Mouse (Mus musculus) layer of hippocampus, adult 11-12 months (tissue): ENCODE data around the gene Cebpg.

Experiments
- DNase-seq: peaks from one replicate; pipeline ENCODE4 v3.0.0; 2022; ENCODE audit warnings: low spot score

Gene Cebpg

DNA sequence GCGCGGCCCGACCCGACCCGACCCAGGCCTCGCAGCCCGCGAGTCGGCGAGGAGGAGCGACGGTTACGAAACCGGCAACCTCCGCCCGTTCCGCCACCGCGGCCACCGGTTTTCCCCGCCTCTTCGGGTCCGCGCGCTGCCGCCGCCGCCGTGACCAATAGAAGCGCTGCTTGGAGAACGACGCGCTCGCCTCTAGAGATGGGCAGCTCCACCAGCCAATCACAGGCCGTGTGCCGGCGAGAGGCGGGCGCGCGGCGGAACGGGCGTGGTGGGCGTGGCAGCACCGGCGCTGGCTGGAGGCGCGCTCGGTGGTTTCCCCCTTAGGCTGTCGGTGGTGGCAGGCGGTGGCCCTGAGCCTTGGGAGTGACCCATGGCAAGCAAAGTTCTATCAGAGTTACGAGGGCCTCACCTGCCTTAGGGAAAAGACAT lies at the start of gene Cebpg:
Gene Cebpg, minus strand, starts transcription at position 138 of the 429 bp plus-strand sequence.
- DNase-seq, result peak; percentile 98

DNA sequence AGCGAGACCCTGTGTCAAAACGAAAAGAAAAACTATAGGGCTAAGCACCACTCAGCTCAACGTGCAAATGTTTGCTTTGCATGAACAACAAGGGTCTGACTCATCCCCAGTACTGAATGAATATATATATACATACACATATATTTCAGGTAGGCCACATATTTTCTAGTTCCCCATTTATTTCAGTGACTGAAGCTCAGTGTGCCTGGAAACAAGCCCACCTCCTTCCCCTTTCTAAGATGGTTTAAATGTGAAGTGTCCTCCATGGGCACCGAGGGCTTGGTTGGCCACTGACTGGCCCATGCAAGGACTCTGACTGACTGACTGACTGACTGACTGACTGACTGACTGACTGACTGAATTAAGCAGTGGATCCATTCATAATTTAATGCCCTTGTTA lies 43.2 kb upstream of the Cebpg start:
- no peak for DNase-seq

DNA sequence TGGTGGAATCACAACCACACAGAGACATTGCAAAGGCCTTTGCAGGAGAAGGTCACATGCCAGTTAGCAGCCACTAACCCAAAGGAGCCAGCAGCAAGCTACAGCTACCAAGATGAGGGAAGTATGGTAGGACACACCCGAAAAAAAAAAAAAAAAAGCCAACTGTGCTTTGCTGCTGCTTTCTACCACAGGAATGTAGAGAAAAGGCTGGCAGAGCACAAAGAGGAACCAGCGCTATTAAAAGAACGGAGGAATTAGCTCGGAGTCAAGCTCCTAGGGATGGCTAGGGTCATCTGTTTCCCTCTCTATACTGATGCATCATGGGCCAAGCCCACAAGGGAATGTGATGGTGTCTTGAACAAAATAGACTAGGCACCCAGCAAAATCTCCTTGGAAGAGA lies 42.4 kb upstream of the Cebpg start:
- DNase-seq, result no peak

DNA sequence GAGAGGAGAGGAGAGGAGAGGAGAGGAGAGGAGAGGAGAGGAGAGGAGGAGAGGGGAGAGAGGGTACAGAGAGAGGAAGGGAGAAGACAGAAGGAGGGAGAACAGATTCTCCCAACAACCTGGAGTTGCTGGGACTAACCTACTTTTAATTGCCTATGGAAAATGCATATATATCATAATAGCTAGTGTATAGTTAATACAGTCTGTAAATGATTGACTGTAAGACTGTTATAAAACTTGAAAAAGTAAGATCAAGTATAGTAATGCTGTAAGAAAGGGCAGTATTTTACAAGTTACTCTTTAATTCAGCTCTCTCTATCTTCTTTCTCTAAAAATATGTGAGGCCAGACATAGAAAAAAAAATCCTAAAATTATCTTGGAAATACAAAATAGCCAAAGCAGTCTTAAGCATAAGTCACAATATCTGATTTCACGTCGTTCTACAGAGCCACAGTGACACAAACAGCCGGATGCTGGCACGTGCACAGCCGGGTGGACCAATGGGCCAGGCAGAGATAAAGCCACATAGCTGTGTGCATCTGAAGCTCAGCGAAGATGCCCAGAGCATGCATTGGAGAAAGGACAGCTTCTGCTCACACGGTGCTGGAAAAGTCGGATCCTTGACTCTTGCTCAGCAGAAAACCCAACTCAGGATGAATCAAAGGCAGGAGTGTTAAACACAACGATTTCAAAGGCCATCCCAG lies 38.8 kb upstream of the Cebpg start:
- no peak for DNase-seq

DNA sequence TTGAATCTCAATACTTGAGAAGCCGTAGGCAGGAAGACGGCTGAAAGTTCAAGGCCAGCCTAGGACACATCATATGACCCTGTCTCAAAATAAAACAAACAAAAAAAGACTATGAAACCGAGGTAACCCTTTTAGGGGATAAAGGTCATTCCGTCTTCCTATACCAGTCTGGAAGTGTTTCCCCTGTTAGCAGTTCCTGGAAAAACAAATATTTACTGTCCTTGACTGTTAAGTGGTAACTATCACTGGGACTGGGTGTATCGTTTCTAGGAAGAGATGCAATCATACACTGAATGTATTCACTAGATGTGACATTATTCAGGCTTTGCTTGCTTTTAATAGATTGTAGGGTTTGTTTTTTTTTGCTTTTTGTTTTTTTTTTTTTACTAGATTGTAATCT lies 34.2 kb upstream of the Cebpg start:
- DNase-seq, result no peak

DNA sequence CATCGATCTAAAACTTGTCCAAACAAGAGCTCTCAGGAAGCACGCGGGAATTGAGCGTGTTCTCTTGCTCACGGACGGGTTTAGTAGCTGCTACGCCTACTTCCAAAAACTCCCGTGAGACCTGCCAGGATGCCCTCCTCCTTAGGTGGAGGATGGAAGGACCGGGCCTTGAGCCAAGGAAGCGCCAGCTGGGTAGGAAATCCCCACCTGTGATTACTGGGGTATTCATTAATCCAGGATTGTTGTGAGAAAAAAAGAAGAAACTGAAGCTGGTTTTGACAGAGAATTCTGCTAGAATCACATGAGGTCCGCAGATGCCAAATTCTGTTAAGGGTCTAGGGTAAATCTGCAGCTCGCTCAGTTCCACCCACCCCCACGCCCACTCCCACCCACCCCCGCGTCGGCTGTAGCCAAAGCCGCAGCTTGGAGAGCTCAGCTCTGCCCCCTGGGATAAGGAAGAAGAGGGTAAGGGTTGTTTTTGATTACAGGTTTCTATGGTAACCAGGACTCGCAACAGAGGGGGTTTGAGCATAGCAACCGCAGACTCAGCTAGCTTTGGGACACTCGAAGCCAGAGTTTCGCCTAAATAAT lies 30.0 kb upstream of the Cebpg start:
- DNase-seq, result peak; percentile 43

DNA sequence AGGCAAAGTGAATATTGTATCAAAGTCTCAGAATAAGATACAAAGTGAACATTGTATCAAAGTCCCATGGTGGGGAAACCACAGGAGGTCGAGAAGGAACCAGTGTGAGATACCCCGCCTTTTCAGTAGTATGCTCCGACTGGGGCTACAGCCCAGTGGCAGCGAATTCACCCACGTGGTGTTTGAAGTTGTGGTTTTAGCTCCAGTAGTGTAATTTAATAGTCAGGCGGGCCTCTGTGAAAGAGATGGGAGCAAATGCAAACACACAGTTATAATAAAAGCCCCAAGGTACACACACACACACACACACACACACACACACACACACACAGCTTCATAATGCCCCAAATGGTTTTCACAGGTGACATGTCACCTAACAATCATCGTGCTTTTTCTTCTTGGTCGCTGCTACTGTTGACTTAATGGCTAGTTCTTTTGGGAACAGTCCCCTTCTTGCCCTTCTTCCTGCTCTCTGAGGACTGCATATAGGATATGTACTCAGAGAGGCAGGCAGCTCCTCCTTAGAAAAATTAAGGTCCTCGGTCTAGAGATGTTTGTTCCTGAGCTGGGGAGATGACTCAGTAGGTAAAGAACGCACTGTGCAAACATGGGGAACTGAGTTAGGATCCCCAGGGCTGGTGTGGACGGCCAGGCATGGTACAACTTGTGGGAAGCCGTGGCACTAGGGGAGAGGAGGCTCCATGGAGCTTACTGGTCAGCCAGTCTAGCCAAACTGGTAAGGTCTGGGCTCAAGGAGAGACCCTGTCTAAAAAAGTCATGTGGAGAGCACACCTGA lies 28.4 kb upstream of the Cebpg start:
- DNase-seq, result no peak

DNA sequence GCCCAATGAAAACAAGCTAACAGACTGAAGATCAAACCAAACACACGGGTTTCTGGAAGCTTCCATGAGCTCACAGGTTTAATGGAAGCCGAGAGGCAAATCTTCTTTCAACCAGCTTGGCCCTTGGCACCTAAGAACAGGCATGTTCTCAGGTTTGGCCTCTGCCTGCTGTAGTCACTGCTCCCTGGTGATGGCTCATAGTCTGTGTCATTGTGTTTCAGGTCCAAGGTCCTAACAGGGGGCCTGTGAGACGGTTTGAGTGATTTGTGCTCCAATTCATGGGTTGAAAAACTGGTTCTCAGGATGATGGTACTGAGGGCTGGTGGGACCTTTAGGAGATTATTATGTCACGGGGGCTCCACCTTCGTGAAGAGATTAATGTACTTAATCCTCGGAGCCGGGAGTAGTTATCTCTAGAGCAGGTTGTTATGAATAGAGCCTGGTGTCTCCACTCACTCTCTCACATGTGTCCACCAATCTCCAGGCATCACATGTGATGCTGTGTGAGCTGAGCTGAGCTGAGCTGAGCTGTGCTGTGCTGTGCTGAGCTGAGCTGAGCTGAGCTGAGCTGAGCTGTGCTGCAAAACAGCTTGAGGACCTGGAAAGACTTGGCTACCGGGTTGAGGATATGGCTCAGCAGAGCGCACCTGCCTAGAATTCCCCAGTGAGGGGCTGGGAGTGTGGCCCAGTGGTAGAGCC lies 25.2 kb upstream of the Cebpg start:
- DNase-seq, result no peak

DNA sequence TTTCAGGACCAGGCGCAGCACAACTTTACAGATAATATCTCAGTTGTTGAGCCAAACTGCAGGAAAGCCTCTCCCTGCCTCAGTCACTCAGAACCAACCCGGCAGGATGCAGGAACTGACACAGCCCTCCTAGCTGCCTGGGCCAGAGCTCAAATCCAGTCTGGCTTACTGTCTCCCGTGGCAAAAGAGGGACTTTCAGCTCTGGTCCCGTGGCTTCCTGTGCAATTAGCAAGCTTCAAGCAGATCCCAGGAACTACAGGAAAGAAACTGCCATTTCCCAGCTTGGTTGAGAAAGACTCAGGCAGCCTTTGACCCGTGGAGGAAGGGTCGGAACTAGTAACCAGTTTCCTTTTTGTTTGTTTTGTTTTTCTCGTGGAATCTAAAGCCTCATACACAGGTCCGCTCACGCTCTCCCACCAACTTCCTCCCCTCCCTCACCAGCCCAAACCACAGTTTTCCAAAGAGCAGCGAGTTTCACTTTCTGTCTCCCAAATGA lies 24.5 kb upstream of the Cebpg start:
- DNase-seq, result no peak

DNA sequence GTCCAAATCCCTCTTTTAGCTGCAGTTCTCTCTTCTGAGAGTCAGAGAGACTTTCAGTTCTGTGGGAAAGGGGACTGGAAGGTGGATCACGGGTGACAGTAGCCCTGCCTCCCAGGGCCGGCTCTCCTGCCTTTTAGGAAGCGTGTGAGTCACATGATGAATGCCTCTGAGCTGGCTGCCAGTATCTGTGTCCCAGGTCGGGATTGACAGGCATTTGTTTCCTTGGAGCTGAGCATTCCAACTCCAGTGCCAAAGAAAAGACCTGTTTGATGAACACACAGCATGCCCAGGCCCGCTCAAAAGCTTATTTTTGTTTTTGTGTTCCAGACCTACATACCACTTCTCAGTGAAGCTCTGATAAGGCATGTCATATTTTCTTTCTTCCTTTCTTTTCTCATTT lies 20.3 kb upstream of the Cebpg start:
- no peak for DNase-seq

DNA sequence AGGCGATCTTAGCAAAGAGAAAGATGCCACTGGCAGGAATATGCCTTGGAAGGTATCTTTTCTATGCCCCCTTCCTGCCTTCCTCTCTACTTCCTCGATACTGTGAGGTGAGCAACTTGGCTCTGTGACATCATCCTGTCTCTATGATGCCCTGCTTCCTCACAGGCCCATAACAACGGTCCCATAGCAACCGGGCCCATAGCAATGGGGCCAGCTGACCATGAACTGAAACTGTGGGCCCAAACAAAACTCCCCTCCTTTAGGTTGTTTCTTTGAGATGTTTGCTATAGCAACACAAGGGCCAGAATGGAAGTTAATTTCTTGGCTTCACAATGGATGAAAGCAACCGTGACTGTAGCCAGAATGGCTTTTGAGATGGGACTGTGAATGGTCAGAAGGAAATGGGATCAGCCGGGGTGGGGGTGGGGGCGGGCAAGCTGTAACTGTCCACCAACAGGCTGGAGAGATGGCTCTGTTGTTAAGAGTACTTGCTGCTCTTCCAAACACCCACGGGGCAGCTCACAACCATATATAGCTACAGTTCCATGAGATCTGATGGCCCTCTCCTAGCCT lies 10.4 kb upstream of the Cebpg start:
- DNase-seq, result no peak

DNA sequence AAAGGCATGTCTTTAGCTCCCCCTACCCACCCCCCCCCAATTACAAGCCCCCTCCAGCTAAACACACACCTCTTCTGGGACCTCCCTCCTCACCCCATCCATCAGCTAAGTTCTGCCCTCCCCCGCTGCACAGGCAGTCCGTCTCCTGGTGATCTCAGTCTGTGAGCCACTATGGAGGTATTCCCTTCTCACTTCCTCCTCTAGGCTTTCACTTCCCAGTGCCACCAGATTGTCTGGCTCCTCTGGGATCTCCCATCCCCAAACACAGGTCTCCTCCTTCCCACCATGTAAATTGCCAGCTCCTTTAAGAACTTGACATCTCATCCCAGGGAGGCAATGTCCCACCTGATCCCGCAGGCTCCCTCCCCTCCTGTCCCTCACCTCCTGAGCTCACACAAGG lies 9.6 kb upstream of the Cebpg start:
- DNase-seq, result peak; percentile 32

DNA sequence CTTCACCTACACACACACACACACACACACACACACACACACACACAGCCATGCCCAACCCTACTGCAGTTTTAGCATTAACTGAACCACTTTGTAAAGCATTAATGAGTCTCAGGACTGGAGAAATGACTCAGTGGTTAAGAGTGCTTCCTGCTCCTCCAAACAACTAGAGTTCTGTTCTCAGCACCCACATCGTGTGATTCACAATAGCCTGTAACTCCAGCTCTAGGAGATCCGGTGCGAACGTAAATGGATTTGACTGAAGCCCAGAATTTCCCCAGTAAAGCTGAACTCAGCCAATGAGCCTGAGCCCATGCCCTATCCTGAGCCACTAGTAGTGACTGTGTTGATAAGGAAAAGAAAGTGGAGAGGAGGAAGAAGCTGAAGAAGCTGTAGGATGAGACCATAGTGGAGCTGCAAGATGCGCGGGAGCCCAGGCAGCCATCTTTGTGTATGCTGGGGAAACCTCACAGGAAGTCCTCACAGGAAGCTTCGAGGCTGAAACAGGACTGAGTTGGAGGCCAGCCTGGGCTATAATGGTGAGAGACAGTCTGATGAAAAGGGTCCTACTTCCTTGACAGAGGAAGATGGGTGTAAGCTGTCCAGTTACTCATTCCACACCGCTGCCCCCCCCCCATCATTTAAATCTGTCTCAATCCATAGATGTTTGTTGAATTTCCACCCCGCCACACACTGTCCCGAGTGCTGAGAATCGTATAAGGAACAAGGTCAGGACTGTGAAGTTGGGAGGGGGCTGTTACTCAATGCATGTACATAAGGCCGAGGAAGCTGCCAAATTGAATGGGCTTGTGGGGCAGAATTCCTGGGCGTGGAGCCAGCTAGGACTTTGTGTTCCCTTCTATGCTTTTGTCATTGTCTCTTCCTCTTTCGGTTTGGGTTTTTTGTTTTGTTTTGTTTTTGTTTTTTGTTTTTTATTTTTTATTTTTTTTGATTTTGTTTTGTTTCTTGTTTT lies 8.2 kb upstream of the Cebpg start:
- DNase-seq, result peak; percentile 79

DNA sequence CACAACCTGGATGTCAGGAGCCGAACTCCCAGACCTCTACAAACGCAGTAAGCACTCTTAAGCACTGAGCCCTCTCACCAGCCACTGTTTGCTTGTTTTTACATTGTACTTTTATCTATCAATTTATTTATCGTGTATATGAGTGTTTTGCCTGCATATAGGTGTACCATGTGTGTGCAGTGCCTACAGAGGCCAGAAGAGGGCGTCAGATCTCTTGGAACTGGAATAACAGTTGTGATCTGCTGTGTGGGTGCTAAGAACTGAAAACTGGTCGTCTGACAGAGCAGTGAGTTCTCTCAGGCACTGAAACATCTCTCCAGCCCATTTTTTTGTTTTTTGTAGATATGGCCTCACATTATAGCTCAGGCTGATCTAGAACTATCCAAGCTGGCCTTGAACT lies 3.1 kb upstream of the Cebpg start:
- DNase-seq, result no peak

DNA sequence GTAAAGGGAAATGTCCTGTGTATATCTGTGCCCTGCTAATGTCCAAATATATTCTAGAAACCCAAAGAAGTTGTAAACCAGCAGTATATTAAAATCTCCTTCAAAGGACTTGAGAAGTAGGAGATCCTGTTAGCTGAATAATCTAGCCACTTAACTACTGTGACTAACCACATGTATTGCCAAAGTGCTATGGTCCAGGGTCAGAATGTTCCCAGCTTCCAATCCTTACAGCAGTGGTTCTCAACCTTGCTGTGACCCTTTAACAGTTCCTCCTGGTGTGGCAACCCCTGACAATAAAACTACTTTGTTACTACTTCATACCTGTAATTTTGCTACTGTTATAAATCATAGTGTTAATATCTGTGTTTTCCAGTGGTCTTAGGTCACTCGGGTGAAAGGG lies 2.0 kb upstream of the Cebpg start:
- no peak for DNase-seq

DNA sequence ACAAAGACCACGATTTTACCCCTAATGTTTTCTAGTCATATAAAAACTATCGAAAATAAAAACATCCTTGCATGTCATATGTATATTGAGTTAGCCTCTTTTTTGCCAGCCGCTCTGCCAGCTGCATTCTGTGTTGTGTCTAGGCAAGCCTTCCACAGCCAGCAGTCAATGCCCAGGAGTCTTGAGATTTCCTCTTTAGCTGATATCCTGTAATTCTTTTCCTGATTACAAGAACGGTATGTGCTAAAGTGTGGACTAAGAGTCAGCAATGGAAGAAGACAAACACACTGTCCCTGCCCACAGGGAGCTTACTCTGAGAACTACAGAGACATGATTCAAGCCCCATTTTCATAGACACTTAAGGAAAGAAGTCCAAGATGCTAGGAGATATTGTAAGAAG lies 1.2 kb upstream of the Cebpg start:
- DNase-seq, result no peak

DNA sequence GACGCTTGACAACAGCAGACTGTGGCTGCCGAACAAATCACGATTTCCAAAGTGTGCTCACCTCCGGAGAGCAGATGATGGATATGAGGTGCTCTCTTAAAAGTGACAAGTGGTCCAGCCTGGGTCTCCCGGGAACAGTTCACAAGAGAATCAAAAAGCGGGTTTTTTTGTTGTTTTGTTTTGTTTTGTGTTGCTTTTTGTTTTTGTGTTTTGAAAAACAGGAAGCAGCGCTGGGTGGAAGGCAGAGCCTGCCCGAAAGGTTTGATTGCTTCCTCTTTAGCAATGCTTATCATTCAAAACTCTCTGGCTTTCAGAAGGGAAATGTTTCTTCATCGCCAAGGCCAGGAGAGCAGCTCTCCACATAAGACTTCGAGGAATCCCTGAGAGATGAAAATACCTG lies 626 bp upstream of the Cebpg start:
- peak; percentile 17 for DNase-seq

DNA sequence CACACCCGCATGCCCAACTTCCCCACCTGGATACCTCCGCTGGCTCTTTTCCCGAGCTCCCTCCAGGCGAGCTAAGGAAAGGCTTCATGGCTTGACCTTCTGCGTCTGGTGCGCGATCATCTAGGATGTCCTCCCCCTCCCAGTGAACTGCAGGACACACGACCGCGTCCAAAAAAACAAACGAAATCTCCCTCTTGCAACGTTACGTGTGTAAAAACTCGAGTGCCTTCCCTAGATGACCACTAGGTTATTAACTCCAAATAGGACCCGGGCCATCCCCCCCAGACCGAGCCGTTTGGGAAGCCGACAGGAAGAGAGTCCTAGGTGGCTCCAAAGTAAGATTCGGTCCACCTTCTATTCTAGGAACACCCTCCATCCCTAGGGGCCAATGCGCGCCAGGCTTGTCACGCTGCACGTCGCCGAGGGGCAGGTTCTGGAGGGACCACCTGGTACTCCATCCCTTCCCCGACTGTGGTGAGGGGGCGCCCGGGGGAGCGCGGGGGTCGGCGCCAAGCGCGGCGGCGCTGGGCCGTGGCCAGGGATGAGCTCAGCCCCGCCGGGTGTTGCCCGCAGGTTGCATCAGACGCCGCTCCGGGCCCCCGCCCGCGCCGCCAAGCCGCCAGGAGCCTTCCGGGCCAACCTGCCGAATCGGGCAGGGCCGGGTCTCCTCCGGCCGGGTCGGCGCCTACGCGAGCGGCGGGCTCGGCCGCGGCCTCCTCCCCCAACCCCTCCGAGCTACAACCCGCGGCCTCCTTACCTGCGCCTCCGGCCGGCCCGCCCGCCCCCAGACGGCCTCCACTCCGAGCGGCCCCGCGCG lies 546 bp downstream of the Cebpg start:
- DNase-seq, result peak; percentile 69

DNA sequence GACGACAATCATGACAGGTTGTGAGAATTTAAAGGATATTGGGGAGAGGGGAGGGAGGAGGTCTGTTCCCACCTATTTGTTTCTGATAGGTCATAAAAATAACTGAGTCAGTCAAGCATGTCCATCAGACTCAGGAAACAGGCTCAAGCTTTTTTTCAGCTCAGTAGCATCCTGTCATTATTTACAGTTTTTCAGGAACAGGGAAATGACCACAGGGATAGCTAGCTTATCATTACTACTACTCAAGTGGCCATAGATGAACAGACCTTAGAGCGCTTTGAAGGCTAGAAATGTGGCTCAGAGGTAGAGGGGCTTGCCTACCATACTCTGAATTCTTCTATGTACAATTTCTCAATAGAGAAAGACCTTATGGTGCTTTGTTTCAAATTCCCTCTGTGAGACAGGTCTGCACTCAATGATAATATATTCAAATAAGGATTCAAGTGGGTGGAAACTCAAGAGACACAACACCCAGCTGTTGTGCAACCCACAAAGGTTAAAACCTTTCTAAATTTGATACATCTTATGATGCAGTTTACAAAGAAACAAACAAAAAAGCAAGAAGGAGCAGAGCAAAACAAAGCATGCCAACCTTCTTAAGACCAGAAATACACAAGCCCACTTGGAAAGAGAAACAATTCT lies 1.3 kb downstream of the Cebpg start:
- DNase-seq, result no peak

DNA sequence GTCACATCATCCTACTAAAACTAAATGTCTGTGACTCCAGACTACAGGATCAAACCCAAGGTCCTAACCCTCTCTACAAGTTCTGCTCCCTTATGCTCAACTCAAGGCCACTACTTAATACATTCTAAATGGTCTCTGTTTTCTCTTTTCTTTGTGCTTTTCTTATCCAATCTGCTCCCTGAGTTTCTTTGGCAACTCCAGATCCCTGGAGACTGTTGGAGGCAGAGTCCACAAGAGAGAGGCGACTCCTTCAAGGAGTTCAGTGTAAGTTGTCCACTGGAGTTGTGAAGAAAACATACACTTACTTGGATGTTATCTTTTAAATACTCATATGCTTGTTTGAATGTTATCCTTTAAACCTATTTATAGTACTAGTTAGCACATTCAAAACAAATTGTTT lies 2.1 kb downstream of the Cebpg start:
- no peak for DNase-seq
